Mouse (Mus musculus): ENCODE data around the gene Rcor2. TPM values are rescaled to one million over a fixed set of nuclear protein-coding genes. Genes with fewer than 3 reads are reported as not detected.
A peak's percentile ranks its signal among the peaks of the same experiment; 100 is the strongest.

Rcor2 gene
- total RNA-seq, 2 experiments from 2014 or later, result 22.7 to 24.1 TPM

GRCm38 (mm10) chr19:7264766-7265331 is 2.3 kb upstream of the Rcor2 start:
- peak; percentile 52 to 67 for DNase-seq (ENCODE audit: low spot score in 2 of 2)

GRCm38 (mm10) chr19:7265478-7266191 is 1.5 kb upstream of the Rcor2 start:
- DNase-seq (ENCODE audit: low spot score in 2 of 2), result peak; percentile 37 to 39

- peak; percentile 41 to 47 for DNase-seq (ENCODE audit: low spot score in 2 of 2)
These were observed 699 bp upstream of the Rcor2 start for GRCm38 (mm10) chr19:7266421-7266831.

GRCm38 (mm10) chr19:7267781-7268721 is 926 bp downstream of the Rcor2 start:
- peak; percentile 77 to 84 for DNase-seq (ENCODE audit: low spot score in 2 of 2)

- DNase-seq (ENCODE audit: low spot score in 2 of 2), result peak; percentile 85 to 86
These were observed 1.6 kb downstream of the Rcor2 start for GRCm38 (mm10) chr19:7268722-7269090.

GRCm38 (mm10) chr19:7269290-7270044 is 2.3 kb downstream of the Rcor2 start:
- DNase-seq (ENCODE audit: low spot score in 2 of 2), result peak; percentile 33 to 45

GRCm38 (mm10) chr19:7273486-7273885 is 6.4 kb downstream of the Rcor2 start:
- no peak for DNase-seq (ENCODE audit: low spot score in 2 of 2)

GRCm38 (mm10) chr19:7274326-7274990 is 7.3 kb downstream of the Rcor2 start:
- DNase-seq (ENCODE audit: low spot score in 2 of 2), result peak; percentile 74 to 78

GRCm38 (mm10) chr19:7275131-7275789 is 8.1 kb downstream of the Rcor2 start:
- DNase-seq (ENCODE audit: low spot score in 2 of 2), result no peak

- DNase-seq (ENCODE audit: low spot score in 2 of 2), result peak in 1 of 2 experiments; percentile 40
These were observed 9.0 kb downstream of the Rcor2 start for GRCm38 (mm10) chr19:7276053-7276659.

- no peak for DNase-seq (ENCODE audit: low spot score in 2 of 2)
These were observed 9.7 kb downstream of the Rcor2 start for GRCm38 (mm10) chr19:7276796-7277195.

- DNase-seq (ENCODE audit: low spot score in 2 of 2), result no peak
These were observed 11.2 kb downstream of the Rcor2 start for GRCm38 (mm10) chr19:7278200-7278906.

- DNase-seq (ENCODE audit: low spot score in 2 of 2), result peak; percentile 63 to 70
These were observed 12.0 kb downstream of the Rcor2 start for GRCm38 (mm10) chr19:7279114-7279513.

GRCm38 (mm10) chr19:7280557-7281330 is 13.6 kb downstream of the Rcor2 start:
- peak in 1 of 2 experiments; percentile 43 for DNase-seq (ENCODE audit: low spot score in 2 of 2)

- DNase-seq (ENCODE audit: low spot score in 2 of 2), result no peak
These were observed 19.6 kb downstream of the Rcor2 start for GRCm38 (mm10) chr19:7286563-7287315.

- no peak for DNase-seq (ENCODE audit: low spot score in 2 of 2)
These were observed 21.2 kb downstream of the Rcor2 start for GRCm38 (mm10) chr19:7288288-7288687.

GRCm38 (mm10) chr19:7289767-7290166 is 22.6 kb downstream of the Rcor2 start:
- no peak for DNase-seq (ENCODE audit: low spot score in 2 of 2)
